Mouse (Mus musculus) urinary bladder, postnatal 4 days (tissue): ENCODE results near the gene Tk1.

Experiments
- DNase-seq, 2 experiments: peaks; one replicate each; pipeline ENCODE4 v3.0.0; 2021 to 2022; ENCODE audit warnings: low spot score in 2 of 2

Tk1 gene

GRCm38 (mm10) chr11:117769683-117770047 is 56.2 kb downstream of the Tk1 start:
- no peak for DNase-seq

- DNase-seq, result no peak
These were observed 56.9 kb downstream of the Tk1 start for GRCm38 (mm10) chr11:117768725-117769682.

GRCm38 (mm10) chr11:117766275-117766674 is 59.6 kb downstream of the Tk1 start:
- DNase-seq, result no peak
